Mouse (Mus musculus) gastrocnemius, postnatal 25 days (tissue): ENCODE results near the gene Ccdc126. TPM values are rescaled to one million over a fixed set of nuclear protein-coding genes. Genes with fewer than 3 reads are reported as not detected.
"Not testable (repeated sequence)": the region's sequence is repeated elsewhere in the genome, so short reads cannot be mapped to it uniquely, and the experiment has no call there.

Experiments
- DNase-seq: peaks from one replicate; pipeline ENCODE4 v3.0.0; 2022
- long read RNA-seq, 2 experiments: library from polyadenylated mRNA; stranded (forward); transcript quantifications; one replicate each; pipeline ENCODE4 v2.0.0; 2021
- total RNA-seq, 2 experiments: library from RNA; stranded (reverse); gene quantifications; 1 replicate in 1 of 2; 2 replicates in 1 of 2; pipeline ENCODE4 v1.2.3; 2021

Ccdc126 gene
- 1 to 10 TPM; 1.8 to 2.0 TPM for total RNA-seq
- long read RNA-seq, experiment 1, partial matches to known transcripts = 0 of 4 reads
- long read RNA-seq, experiment 1, other reads (novel, unspliced or antisense) = 0 of 4 reads
- long read RNA-seq, experiment 2, partial matches to known transcripts = 0 of 2 reads
- long read RNA-seq, experiment 2, other reads (novel, unspliced or antisense) = 0 of 2 reads

DNA sequence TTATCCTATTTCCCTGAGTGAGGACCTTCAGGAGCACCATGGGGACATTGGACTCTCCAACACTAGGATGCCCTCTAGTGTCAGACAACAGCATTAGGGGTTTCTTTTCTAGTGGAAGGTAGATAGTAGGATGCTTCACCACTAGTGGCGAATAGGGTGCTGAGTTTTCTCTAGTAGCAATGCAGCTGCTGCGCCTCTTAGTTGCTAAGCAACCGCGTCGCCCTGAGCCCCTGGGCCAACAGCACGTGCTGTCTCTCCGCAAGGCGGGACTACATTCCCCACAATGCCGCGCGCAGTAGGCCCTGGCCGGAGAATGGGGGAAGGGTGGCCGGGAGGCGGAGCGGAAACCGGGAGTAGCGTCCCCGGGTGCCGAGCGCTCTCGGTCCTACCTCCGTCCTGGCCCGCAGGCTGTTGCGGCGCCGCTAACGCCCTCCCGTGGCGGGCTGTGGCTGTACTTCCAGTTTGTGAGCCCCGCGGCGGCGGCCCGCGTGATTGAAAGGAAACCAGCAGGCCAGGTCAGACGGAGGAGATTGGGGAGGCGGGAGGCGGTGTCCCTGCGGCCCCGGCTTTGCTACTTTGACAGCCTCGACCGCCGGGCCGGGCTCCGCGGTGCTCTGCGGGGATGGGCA is at the start of gene Ccdc126:
Gene Ccdc126, plus strand, starts transcription at position 309 of the 629 bp plus-strand sequence.
- DNase-seq = peak; percentile 98

DNA sequence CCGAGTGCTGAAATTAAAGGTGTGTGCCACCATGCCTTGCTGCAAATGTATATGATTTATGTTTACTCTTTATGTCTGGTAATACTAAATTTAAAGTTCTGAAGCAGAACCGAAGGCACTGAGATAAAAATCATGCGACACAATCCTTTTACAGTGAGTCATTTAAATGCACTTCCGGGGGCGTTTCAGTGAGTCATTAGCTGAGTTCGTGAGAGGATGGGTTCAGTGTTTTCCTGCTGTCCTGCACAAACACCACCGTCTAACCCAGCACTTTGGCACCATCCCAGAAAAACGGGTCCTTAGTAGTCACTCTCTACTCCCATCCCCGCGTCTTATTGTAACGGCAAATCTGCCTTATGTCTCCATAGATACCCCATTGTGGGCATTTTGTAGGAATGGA is 49.2 kb upstream of the Ccdc126 start:
- no peak for DNase-seq

DNA sequence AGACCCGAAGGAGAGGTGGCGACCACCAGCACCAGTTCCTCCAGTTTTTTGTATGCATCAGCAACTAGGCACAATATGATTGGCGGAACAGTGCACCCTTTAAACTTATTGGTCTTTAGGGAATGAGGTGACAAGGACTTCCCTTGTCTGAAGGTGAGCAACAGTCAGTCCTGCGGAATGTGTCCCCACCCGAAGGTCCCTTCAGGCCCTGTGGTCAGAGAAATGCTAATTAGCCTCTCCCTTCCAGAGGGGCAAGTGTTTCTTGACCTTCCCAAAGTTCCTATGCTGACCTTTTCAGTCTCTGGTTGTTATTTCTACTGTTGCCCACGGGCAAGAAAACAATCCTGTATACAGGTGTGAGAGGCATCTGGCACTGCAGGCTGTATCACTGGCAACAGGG is 47.3 kb upstream of the Ccdc126 start:
- DNase-seq = no peak

DNA sequence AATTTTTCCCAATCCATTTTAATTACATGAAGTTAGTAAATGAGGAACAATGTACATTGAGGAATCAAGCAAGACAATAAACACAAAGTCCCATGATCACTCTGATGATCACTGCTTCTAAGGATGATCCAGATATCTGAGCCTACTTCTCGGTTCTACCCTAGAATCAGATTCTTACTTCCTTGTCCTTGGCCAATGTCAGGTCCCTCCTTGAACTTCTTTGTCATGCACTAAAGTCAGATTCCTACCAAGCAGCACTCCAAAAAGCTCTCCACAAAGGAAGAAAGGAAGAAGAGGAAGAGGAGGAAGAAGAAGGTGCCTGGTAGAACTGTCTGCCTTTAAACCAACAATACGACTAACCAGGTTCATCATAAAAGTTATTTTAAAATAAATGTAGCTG is 46.2 kb upstream of the Ccdc126 start:
- no peak for DNase-seq

DNA sequence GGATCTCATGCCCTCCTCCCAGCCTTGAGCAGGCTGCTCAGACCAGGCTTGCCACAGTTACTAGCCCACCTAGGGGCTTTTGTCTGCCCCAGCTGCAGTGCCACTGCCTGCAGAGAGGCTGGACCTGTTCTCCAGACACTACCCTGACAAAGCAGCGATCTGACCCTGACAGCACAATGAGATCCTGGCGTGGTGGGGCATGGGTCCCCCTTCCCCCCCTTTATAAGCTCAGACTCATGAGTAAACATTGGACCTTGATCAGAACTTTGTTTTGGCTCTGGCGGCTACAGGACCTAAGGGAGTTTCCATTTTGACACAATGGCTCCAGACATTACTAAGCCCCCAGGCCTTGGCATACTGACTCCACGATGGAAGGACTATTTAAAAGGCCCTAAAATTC is 45.1 kb upstream of the Ccdc126 start:
- no peak for DNase-seq

DNA sequence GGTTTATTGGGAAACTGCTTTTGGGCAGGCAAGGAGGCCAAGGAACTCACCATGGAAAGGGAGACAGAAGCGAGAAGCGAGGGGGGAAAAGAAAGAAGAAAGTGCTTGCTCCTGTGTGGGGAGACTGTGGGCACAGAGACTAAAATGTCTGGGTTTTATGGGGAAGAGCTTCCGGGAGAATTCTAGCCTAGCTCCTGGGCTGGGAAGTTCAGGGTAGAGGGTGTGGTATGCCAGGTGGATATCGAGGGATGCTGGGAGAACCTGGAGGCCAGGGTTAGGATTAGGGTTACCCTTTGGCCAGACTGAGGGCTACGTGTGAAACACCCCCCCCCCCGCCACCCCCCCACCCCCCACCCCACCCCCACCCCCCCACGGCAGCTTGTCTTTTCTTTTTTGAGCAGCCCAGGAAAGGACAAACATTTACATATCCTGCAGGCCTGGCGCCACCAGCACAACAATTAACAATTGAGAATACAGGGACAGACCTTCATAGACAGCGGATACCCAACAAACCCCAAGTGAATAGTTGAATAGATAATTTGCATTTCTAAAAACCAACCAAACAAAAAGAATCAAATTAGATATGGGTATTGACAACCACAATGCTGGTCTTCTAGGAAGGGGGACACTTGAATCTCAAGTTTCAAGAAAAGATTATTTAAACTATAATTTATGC is 44.5 kb upstream of the Ccdc126 start:
- no peak for DNase-seq

DNA sequence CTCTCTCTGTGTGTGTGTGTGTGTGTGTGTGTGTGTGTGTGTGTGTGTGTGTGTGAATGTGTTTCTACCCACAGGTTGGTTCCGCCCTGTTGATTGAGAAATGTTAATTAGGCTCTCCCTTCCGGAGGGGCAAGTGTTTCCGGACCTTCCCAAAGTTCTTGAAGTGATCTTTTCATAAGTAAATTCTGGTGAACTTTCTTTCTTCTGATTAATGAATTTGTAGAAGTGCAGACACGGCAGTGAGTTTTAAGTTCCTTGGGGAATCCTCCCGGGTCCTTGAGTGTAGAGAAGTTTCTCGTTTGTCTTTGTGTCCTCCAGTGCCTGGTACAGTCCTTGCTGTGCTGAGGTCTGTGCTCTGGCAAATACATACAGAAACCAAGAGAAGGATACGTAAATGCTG is 43.8 kb upstream of the Ccdc126 start:
- DNase-seq = no peak

DNA sequence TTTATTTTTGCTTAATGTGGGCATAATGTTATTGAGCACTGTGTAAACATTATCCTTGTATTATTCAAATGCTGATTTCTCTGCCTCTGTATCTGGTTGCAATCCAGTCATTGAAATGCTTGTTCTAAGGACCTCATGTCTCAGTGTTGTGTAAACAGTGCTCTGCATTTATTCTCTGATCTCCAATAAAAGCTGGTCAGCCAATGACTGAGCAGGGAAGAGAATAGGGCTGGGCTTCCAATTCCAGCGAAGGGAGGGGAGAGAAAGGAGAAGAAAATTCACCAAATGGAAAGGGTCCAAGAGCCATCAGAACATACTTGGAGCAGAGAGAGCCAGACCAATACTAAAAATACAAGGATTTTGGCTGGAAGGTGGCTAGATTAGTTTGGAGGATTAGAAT is 38.1 kb upstream of the Ccdc126 start:
- DNase-seq = no peak

DNA sequence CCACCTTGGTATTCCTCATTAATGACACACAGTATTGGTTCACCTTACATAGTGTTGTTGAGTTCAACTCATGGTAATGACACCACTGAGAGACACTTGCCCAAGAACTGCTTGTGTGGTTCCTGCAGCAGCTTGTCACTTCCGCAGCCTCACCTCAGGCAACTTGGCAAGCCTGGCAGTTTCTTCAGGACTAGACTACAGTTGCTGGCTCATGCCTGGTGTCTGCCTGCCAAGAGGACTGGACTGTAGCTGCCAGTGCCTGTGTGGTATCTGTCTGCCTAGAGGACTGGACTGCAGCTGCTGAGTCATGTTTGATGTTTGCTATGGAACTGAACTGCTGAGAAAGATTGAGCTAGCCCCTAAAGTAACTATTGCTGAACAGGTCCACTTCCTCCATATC is 37.0 kb upstream of the Ccdc126 start:
- peak; percentile 67 for DNase-seq

DNA sequence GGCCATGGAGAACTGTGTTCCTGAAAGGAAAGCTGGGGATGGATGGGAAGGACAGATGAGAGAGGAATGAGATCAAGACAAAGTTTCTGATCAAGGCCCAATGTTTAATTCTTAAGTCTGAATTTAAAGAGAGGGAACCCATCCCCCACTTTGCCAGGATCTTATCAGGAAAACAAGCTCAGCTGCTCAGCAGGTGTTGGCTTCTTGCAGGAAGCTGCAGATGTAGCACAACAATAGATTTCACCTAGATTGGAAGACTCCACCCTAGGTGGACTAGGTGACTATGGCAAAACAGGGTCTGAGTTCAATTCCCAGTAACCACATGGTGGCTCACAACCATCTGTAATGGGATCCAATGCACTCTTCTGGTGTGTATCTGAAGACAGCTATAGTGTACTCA is 20.8 kb upstream of the Ccdc126 start:
- DNase-seq = no peak

DNA sequence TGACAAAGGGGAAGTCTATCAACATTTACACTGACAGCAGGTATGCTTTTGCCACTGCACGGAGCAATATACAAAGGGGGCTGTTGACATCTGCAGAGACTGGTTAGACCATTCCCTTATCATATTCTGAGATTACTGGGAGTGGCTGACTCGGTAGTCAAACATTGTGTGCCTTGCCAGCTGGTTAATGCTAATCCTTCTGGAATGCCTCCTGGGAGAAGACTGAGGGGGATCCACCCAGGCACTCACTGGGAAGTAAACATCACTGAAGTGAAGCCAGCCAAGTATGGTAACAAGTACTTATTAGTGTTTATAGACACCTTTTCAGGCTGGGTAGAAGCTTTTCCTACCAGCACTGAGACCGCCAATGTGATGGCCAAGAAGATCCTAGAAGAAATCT is 4.3 kb upstream of the Ccdc126 start:
- not testable (repeated sequence) for DNase-seq

DNA sequence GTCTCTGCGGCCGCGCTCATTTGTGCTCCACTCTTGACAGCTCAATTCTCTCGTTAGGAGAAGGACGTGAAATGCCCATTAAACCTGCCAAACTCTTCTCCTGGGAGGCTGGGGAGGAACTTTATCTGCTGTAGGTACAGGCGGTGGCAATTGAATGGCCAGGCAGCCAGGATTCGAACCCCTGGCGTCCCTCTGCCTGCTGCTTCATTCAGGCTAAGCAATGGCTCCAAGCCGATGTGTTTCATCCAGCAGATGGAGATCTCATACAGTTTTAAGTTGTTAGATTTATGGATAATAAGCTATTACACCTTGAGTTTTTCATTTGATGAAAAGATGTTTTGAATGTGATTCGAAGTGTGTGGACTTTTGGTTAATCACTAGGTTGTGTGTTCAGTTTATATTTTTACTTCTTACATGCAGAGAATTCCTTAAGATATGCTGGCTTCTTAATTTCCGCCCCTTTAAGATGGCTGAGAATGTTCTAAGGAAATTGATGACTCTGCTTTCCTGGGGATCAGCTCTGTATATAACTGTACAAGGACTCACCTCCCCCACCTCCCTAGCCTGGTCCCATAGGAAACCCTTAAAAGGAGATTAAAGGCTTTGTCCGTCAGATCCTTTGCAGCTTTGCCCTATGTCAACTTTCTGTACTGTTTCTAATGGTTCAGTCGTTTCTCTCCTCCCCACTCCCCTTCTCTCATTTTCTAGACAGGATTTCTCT is 681 bp downstream of the Ccdc126 start:
- DNase-seq = no peak

DNA sequence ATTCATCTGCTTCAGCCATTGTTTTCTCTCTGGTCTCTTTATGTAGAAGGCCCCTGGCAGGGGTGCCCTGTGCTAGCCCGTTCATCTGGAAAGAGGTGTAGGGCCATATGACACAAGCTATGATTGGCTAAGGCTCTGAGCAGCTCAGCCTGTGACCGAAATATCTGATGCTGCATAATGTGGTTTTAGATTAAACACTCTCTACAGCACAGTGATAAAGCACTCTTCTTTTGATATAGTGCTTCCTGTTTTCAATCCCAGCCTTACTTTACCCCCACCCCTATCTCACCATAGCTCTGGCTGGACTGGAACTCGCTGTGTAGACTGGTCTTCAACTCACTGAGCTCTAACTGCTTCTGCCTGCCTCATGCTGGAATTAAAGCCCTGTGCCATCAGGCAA is 2.3 kb downstream of the Ccdc126 start:
- no peak for DNase-seq

DNA sequence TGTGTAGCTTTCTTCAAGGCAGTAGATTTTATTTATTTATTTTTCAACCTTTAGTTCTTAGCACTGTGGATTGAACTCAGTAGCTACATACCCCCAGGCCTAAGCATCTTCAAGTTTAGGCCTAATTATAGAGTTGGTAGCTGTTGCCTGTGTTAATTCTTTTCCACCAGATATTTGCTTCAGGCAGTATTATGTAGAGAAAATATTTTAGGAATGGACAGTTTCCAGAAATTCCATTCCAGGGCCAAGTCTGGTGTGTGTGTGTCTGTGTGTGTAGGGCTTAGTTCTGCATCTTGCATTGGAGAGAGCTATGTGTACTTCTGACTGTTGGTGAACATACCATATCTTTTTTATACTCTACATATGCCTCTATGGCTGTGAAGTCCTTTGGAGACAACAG is 3.0 kb downstream of the Ccdc126 start:
- DNase-seq = no peak

DNA sequence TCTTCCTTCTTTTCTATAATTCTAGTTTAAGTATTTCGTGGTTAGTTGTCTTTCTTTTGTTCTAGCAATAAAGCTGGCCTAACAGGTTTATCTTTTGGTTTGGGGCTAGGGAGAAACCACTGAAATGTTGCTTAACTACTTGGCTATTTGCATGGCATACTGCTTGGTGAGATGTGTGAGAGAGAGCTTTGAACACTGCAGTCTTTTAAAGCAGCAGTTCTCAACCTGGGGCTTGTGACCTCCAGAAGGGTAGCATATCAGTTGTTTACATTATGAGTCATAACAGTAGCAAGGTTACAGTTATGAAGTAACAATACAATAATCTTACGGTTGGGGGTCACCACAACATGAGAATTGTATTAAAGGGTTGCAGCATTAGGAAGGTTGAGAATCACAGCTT is 3.9 kb downstream of the Ccdc126 start:
- DNase-seq = no peak

DNA sequence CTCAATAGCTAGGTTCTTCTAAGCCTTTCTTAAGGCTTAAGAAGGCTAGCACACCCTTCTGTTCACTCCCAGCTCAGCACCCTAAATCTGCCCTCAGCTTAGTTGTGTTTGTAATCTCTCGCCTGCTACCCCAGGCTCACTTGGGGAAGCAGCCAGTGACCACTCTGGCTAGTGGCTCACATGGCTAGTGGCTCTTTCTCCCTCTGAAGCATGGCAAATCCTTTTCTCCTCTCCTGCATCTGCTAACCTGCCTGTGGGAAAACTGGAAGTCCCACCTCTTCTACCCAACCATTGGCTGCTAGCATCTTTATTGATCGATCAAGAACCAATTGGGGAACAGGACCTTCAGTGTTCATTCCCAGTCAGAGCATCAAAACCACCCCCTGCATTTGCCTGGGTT is 5.5 kb downstream of the Ccdc126 start:
- DNase-seq = no peak

DNA sequence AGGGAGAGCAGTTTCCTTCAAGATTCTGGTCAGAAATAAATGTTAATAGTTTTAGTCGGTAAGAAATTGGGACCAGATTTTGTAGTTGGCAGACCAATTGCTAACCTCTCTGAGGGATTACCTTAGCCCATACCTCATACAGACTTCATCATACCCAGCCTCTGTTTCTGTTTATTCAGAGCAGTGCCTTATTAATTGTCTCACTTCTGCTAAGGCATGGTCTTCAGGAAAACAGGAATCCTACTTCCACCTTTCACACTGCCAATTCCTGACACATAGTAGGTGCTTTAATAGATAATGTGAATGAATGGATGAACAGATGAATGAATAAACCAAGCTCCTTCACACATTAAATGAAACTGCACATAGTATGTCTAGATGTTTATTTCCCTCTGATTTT is 6.2 kb downstream of the Ccdc126 start:
- DNase-seq = no peak

DNA sequence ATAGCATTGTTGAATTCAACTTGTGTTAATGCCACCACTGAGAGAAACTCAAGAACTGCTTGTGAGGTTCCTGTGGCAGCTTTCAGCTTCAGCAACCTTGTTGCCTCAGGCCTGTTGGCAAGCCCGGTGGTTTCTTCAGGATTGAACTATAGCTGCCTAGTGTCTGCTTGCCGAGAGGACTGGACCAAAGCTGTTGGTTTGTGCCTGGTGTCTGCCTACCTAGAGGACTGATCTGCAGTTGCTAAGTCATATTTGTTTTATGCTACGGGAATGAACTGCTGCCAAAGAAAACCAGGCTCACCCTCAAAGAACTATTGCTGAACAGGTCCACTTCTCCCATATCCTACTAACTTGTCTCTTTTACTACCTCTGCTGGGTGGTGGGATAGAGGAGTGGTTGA is 7.8 kb downstream of the Ccdc126 start:
- no peak for DNase-seq

DNA sequence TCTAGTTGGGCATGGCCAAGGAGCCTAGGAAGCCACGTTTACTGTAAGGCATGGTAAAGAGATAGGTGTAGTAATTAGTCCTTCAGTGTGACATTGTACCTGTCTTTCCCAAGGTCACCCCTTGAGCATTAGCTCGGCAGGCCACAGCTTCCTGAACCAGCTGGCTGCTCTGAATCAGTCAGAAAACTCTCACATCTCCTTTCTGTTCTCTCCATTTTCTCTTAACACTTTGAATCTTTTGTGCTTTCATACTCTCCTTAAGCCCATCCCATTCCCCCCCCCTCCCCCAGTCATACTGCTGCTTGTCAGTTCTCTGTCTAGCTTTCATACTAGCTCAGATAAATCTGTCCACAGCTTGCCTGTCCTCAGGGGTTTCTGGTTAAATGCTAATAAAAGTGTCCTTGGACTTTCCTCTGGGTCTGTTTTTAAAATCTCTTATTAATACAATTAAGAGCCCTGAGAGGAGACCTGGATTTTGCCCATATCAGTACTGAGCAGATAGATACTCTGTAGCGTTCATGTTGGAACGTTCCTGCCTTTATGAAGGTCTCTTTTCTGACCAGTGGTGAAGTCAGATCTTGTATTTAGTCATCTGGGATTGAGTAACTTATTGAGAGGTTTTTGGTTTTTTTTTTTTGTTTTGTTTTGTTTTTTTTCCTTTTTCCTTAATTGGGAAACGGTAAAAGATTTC is 12.4 kb downstream of the Ccdc126 start:
- no peak for DNase-seq

DNA sequence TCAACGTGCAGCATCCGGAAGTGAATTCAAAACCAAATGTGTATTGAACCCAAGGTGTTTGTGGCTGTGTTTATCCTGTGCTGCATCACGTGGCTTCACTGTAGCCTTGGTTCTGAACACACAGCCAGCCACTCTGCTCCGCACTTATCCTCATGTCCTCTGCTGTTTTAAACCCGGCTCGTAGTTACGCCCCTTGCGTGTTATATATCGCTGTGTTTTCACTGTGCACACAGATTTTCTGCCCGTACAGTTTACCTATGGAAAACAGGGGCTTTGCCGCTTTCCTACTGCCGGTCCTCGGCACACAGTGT is 12.9 kb downstream of the Ccdc126 start:
- no peak for DNase-seq

DNA sequence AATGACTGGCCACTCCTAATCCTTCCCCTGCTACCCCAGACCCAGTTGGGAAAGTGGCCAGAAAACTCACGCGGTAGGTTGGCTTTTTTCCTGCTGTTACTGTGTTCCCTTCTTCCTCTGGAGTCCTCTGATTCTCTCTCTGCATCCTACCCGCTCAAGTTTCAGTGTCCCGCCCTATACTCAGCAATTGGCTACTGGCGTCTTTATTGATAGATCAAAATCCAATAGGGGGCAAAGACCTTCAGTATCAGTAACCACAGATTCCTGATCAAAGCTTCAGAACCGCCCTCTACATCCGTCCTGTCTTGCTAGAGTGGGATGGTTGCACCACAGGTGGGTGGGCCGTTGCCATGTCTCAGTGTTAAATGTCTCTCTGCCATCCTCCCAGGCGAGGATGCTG is 19.5 kb downstream of the Ccdc126 start:
- no peak for DNase-seq

DNA sequence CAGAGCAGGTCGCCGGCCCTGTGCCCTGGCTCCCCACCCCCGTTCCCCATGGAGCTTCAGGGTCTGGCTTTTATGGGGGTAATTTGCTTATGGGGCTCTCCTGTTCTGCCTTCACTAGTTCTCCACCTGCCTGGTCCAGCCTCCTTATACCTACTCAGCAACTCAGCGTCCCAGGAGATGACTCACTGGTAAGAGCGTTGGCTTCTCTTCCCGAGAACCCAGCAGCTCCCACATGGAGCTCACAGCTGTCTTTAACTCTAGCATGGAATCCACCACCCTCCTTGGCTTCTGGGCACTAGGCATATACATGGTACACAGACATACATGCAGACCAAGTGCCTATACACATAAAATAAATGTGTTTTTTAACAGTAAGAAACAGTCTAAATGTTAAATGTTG is 20.1 kb downstream of the Ccdc126 start:
- DNase-seq = no peak
